Comparison of ENCODE assay signal across 19 mouse cellular contexts in the genomic region with DNA sequence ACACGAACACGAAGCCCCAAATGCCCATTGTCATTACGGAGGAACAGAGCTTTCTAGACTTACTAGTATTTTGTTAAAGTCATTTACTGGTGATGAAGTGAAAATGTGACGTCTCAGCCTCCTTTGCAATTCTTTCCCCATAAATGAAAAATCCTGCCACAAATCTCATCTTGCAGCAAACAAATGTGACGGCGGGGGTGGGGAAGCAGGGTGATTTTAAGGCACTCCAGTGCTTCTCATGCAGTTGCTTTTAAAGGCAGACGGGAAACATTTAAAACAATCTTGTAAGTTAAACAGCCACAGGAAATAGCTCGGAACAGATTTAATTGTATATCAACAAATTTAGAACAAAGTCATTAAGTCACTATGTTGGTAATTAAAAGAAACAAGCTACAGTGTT.
DNase-seq lines count a peak whose midpoint lies in the region; ATAC-seq and TF ChIP-seq lines count a peak whose summit lies in the region.
"Had no signal": no experiment of that assay in that cellular context is flagged by ENCODE, and none has a peak within 500 bp of the region (broad histone marks: within the 10 kb centered on the region; RNA-seq: fewer than 3 reads in every experiment).

No protein-coding gene starts in this region.

- H3K4me2 ChIP-seq in hindbrain, embryonic 15.5 days: no peak overlapping the region; the same call in 1 of the 2 replicates
- no peak overlapping the region for H3K4me2 ChIP-seq in hindbrain, embryonic 16.5 days (ENCODE audit: low read length)
- H3K4me2 ChIP-seq in limb, embryonic 12.5 days: peak overlapping the region; percentile 3; the same call in 1 of the 2 replicates
- no peak overlapping the region for H3K4me2 ChIP-seq in neural tube, embryonic 13.5 days
- H3K4me2 ChIP-seq: embryonic facial prominence, embryonic 15.5 days; limb, embryonic 15.5 days had no signal

- no peak for TF ChIP-seq CTCF in cerebellum, adult 2 months (IDR thresholded peaks at IDR 0.05; ENCODE audit: borderline replicate concordance, insufficient read depth, low read depth, low read length)

- no peaks in the 10 kb centered on the region for H3K27me3 ChIP-seq in hindbrain, embryonic 15.5 days
- no peaks in the 10 kb centered on the region for H3K27me3 ChIP-seq in hindbrain, embryonic 16.5 days (replicated peaks; ENCODE audit: control insufficient read depth, insufficient read depth, low read length)
- no peaks in the 10 kb centered on the region for H3K27me3 ChIP-seq in limb, embryonic 12.5 days
- no peaks in the 10 kb centered on the region for H3K27me3 ChIP-seq in limb, embryonic 10.5 days (ENCODE audit: low read depth, poor library complexity, severe bottlenecking)
- H3K27me3 ChIP-seq in neural tube, embryonic 13.5 days: no peaks in the 10 kb centered on the region
- no peaks in the 10 kb centered on the region for H3K27me3 ChIP-seq in cerebellum, adult 2 months (ENCODE audit: control insufficient read depth, insufficient read depth, low read length)
- H3K27me3 ChIP-seq: embryonic facial prominence, embryonic 15.5 days; limb, embryonic 15.5 days had no signal

- peak overlapping the region; percentile 42; the same call in 1 of the 2 replicates for H3K27ac ChIP-seq in hindbrain, embryonic 15.5 days (replicated peaks)
- no peak overlapping the region for H3K27ac ChIP-seq in hindbrain, embryonic 16.5 days (ENCODE audit: low read depth, low read length)
- H3K27ac ChIP-seq in limb, embryonic 12.5 days: no peak overlapping the region
- H3K27ac ChIP-seq in limb, embryonic 10.5 days: no peak overlapping the region
- H3K27ac ChIP-seq in neural tube, embryonic 13.5 days (replicated peaks): 0 out of 2 replicates have a peak overlapping the region, but pooled peaks have one; percentile 25
- no peak overlapping the region for H3K27ac ChIP-seq in cerebellum, adult 2 months (ENCODE audit: insufficient read depth, low read length)
- H3K27ac ChIP-seq: embryonic facial prominence, embryonic 15.5 days; limb, embryonic 15.5 days had no signal

- WGBS in hindbrain, embryonic 15.5 days: 61% methylated on average over 8 of the region's 8 CpGs
- 62% methylated on average over 8 of the region's 8 CpGs for WGBS in hindbrain, embryonic 16.5 days
- WGBS in limb, embryonic 12.5 days: 35% methylated on average over 8 of the region's 8 CpGs
- WGBS in limb, embryonic 10.5 days: 61% methylated on average over 8 of the region's 8 CpGs
- WGBS in neural tube, embryonic 13.5 days: 65% methylated on average over 8 of the region's 8 CpGs
- WGBS in cerebellum, adult 2 months: 82% methylated on average over 8 of the region's 8 CpGs

- no peak for TF ChIP-seq POLR2A in cerebellum, adult 2 months (IDR thresholded peaks at IDR 0.05; ENCODE audit: borderline replicate concordance, insufficient read depth, low read length)

- no peak overlapping the region for H3K4me3 ChIP-seq in hindbrain, embryonic 15.5 days
- H3K4me3 ChIP-seq in hindbrain, embryonic 16.5 days (ENCODE audit: low read length): no peak overlapping the region
- H3K4me3 ChIP-seq in limb, embryonic 12.5 days (replicated peaks): no peak overlapping the region
- H3K4me3 ChIP-seq in limb, embryonic 10.5 days: no peak overlapping the region
- no peak overlapping the region for H3K4me3 ChIP-seq in neural tube, embryonic 13.5 days
- no peak overlapping the region for H3K4me3 ChIP-seq in cerebellum, adult 2 months (replicated peaks; ENCODE audit: insufficient read depth, low read depth, low read length)
- H3K4me3 ChIP-seq: embryonic facial prominence, embryonic 15.5 days; limb, embryonic 15.5 days had no signal

- H3K9me3 ChIP-seq in hindbrain, embryonic 15.5 days: no peaks in the 10 kb centered on the region
- no peaks in the 10 kb centered on the region for H3K9me3 ChIP-seq in hindbrain, embryonic 16.5 days (ENCODE audit: control insufficient read depth, low read length)
- H3K9me3 ChIP-seq in limb, embryonic 12.5 days: no peaks in the 10 kb centered on the region
- H3K9me3 ChIP-seq in limb, embryonic 10.5 days (replicated peaks): no peaks in the 10 kb centered on the region
- H3K9me3 ChIP-seq in neural tube, embryonic 13.5 days: no peaks in the 10 kb centered on the region
- H3K9me3 ChIP-seq: embryonic facial prominence, embryonic 15.5 days; limb, embryonic 15.5 days had no signal

- ATAC-seq in hindbrain, embryonic 15.5 days (ENCODE audit: low FRiP score, low read depth): no peak
- no peak for ATAC-seq in hindbrain, embryonic 16.5 days
- no peak for ATAC-seq in limb, embryonic 12.5 days (ENCODE audit: insufficient number of reproducible peaks, insufficient read depth, low FRiP score, low TSS enrichment, low read depth)
- no peak for ATAC-seq in neural tube, embryonic 13.5 days (ENCODE audit: low read depth)
- ATAC-seq: activated CD4-positive, CD25-positive, alpha-beta regulatory T cell, adult 4 months; intestine, embryonic 16.5 days; liver, postnatal 0 days had no signal

- H3K9ac ChIP-seq in hindbrain, embryonic 15.5 days: no peak overlapping the region
- no peak overlapping the region for H3K9ac ChIP-seq in hindbrain, embryonic 16.5 days (ENCODE audit: low read depth, low read length)
- H3K9ac ChIP-seq in limb, embryonic 12.5 days (replicated peaks): no peak overlapping the region
- H3K9ac ChIP-seq in neural tube, embryonic 13.5 days: no peak overlapping the region
- H3K9ac ChIP-seq: embryonic facial prominence, embryonic 15.5 days; limb, embryonic 15.5 days; liver, postnatal 0 days had no signal

- H3K36me3 ChIP-seq in hindbrain, embryonic 15.5 days: no peaks in the 10 kb centered on the region
- H3K36me3 ChIP-seq in hindbrain, embryonic 16.5 days (ENCODE audit: control insufficient read depth, insufficient read depth, low read length): no peaks in the 10 kb centered on the region
- no peaks in the 10 kb centered on the region for H3K36me3 ChIP-seq in limb, embryonic 12.5 days
- H3K36me3 ChIP-seq in limb, embryonic 10.5 days: no peaks in the 10 kb centered on the region
- no peaks in the 10 kb centered on the region for H3K36me3 ChIP-seq in neural tube, embryonic 13.5 days
- H3K36me3 ChIP-seq: embryonic facial prominence, embryonic 15.5 days; G1E; limb, embryonic 15.5 days had no signal

- no peak for DNase-seq in limb, embryonic 10.5 days (ENCODE audit: low spot score)
- no peak for DNase-seq in neural tube, embryonic 10.5 days (ENCODE audit: extremely low spot score, low spot score)
- DNase-seq in cerebellum, adult 2 months: no peak
- DNase-seq in spleen, postnatal 10 days (ENCODE audit: low spot score in 2 of 2): no peak
- DNase-seq: adrenal gland, postnatal 10 days; cerebellum, adult 11-12 months; cerebellum, postnatal 25 days; liver, postnatal 0 days; right cerebral cortex, adult 18-20 months; thymus, adult 2 months had no signal

- H3K4me1 ChIP-seq in hindbrain, embryonic 15.5 days (replicated peaks): peaks cover 48% of the 10 kb centered on the region
- peaks cover 11% of the 10 kb centered on the region for H3K4me1 ChIP-seq in hindbrain, embryonic 16.5 days (ENCODE audit: control insufficient read depth, insufficient read depth, low read depth, low read length)
- peaks cover 29% of the 10 kb centered on the region for H3K4me1 ChIP-seq in limb, embryonic 12.5 days (replicated peaks)
- H3K4me1 ChIP-seq in limb, embryonic 10.5 days: peaks cover 24% of the 10 kb centered on the region
- H3K4me1 ChIP-seq in neural tube, embryonic 13.5 days (replicated peaks): peaks cover 56% of the 10 kb centered on the region
- H3K4me1 ChIP-seq in cerebellum, adult 2 months (ENCODE audit: control insufficient read depth, insufficient read depth, low read length): peaks cover 14% of the 10 kb centered on the region

Comparison
In these comparisons a context has a peak if more than half of its experiments do, and no peak if none do; other contexts are left out.
1. H3K27ac ChIP-seq: peak in hindbrain, embryonic 15.5 days (single experiment) and neural tube, embryonic 13.5 days (single experiment); none in hindbrain, embryonic 16.5 days (single experiment), limb, embryonic 12.5 days (single experiment), limb, embryonic 10.5 days (single experiment) and cerebellum, adult 2 months (single experiment).